Mouse (Mus musculus): ENCODE results near the gene Urad. TPM values are rescaled to one million over a fixed set of nuclear protein-coding genes. Genes with fewer than 3 reads are reported as not detected.

Gene Urad
- polyA plus RNA-seq (2016; fragmentation: Nextera tagmentation; extraction: Ambion mirVana): not detected in 2 replicates

GRCm38 (mm10) chr5:147322183-147322582 lies at the start of gene Urad:
Urad (minus strand) TSS chr5:147322440.
- WGBS: 77% methylated on average over 8 of the region's 8 CpGs
- H3K36me3 ChIP-seq: no peaks in the 10 kb centered on the region
- no peak within 1 kb of the TSS for H3K4me3 ChIP-seq
- H3K4me1 ChIP-seq: 0 out of 2 replicates have a peak, but pooled peaks cover 4% of the 10 kb centered on the region
- no peaks in the 10 kb centered on the region for H3K9me3 ChIP-seq (replicated peaks)
- no peak within 1 kb of the TSS for H3K27ac ChIP-seq
- no peak for DNase-seq (ENCODE audit: low spot score)
- peaks cover 65% of the 10 kb centered on the region for H3K27me3 ChIP-seq (ENCODE audit: low read depth, poor library complexity, severe bottlenecking)

GRCm38 (mm10) chr5:147370276-147370675 lies 48.0 kb upstream of the Urad start:
- H3K27ac ChIP-seq: no peak overlapping the region
- no peak for DNase-seq (ENCODE audit: low spot score)
- no peaks in the 10 kb centered on the region for H3K27me3 ChIP-seq (ENCODE audit: low read depth, poor library complexity, severe bottlenecking)
- no peaks in the 10 kb centered on the region for H3K36me3 ChIP-seq
- no peaks in the 10 kb centered on the region for H3K9me3 ChIP-seq (replicated peaks)
- no peaks in the 10 kb centered on the region for H3K4me1 ChIP-seq
- H3K4me3 ChIP-seq: no peak overlapping the region
- 89% methylated on average over 8 of the region's 8 CpGs for WGBS

GRCm38 (mm10) chr5:147368221-147368620 lies 46.0 kb upstream of the Urad start:
- 94% methylated on average over 6 of the region's 6 CpGs for WGBS

GRCm38 (mm10) chr5:147365995-147366765 lies 43.9 kb upstream of the Urad start:
- whole genome bisulfite sequencing: 67% methylated on average over 16 of the region's 16 CpGs
- H3K4me3 ChIP-seq: no peak overlapping the region

More at GRCm38 (mm10) chr5:147368221-147368620, 46.0 kb upstream of the Urad start:
- no peak for DNase-seq (ENCODE audit: low spot score)
- H3K27ac ChIP-seq: no peak overlapping the region
- no peaks in the 10 kb centered on the region for H3K4me1 ChIP-seq
- no peaks in the 10 kb centered on the region for H3K36me3 ChIP-seq
- H3K4me3 ChIP-seq: no peak overlapping the region
- H3K9me3 ChIP-seq (replicated peaks): no peaks in the 10 kb centered on the region
- H3K27me3 ChIP-seq (ENCODE audit: low read depth, poor library complexity, severe bottlenecking): no peaks in the 10 kb centered on the region

GRCm38 (mm10) chr5:147363054-147363453 lies 40.8 kb upstream of the Urad start:
- DNase-seq (ENCODE audit: low spot score): no peak
- H3K27ac ChIP-seq: no peak overlapping the region
- H3K4me3 ChIP-seq: no peak overlapping the region
- no peaks in the 10 kb centered on the region for H3K4me1 ChIP-seq
- no peaks in the 10 kb centered on the region for H3K36me3 ChIP-seq
- no peaks in the 10 kb centered on the region for H3K9me3 ChIP-seq (replicated peaks)
- WGBS: 78% methylated on average over 12 of the region's 12 CpGs
- H3K27me3 ChIP-seq (ENCODE audit: low read depth, poor library complexity, severe bottlenecking): no peaks in the 10 kb centered on the region

More at GRCm38 (mm10) chr5:147365995-147366765, 43.9 kb upstream of the Urad start:
- H3K36me3 ChIP-seq: no peaks in the 10 kb centered on the region
- no peaks in the 10 kb centered on the region for H3K27me3 ChIP-seq (ENCODE audit: low read depth, poor library complexity, severe bottlenecking)
- no peaks in the 10 kb centered on the region for H3K9me3 ChIP-seq (replicated peaks)
- H3K4me1 ChIP-seq: no peaks in the 10 kb centered on the region
- no peak overlapping the region for H3K27ac ChIP-seq
- no peak for DNase-seq (ENCODE audit: low spot score)

GRCm38 (mm10) chr5:147358481-147358880 lies 36.2 kb upstream of the Urad start:
- 89% methylated on average over 11 of the region's 11 CpGs for WGBS
- DNase-seq (ENCODE audit: low spot score): no peak

GRCm38 (mm10) chr5:147357536-147357935 lies 35.3 kb upstream of the Urad start:
- no peaks in the 10 kb centered on the region for H3K27me3 ChIP-seq (ENCODE audit: low read depth, poor library complexity, severe bottlenecking)
- peak; percentile 44 for DNase-seq (ENCODE audit: low spot score)
- H3K36me3 ChIP-seq: no peaks in the 10 kb centered on the region
- no peaks in the 10 kb centered on the region for H3K9me3 ChIP-seq (replicated peaks)
- peaks cover 12% of the 10 kb centered on the region for H3K4me1 ChIP-seq
- no peak overlapping the region for H3K27ac ChIP-seq
- WGBS: 46% methylated on average over 3 of the region's 3 CpGs
- H3K4me3 ChIP-seq: no peak overlapping the region

More at GRCm38 (mm10) chr5:147358481-147358880, 36.2 kb upstream of the Urad start:
- no peak overlapping the region for H3K4me3 ChIP-seq
- H3K36me3 ChIP-seq: no peaks in the 10 kb centered on the region
- no peaks in the 10 kb centered on the region for H3K9me3 ChIP-seq (replicated peaks)
- no peak overlapping the region for H3K27ac ChIP-seq
- peaks cover 12% of the 10 kb centered on the region for H3K4me1 ChIP-seq
- no peaks in the 10 kb centered on the region for H3K27me3 ChIP-seq (ENCODE audit: low read depth, poor library complexity, severe bottlenecking)

- no peaks in the 10 kb centered on the region for H3K9me3 ChIP-seq (replicated peaks)
- no peak for DNase-seq (ENCODE audit: low spot score)
- no peaks in the 10 kb centered on the region for H3K36me3 ChIP-seq
- WGBS: 95% methylated on average over 13 of the region's 13 CpGs
- H3K27me3 ChIP-seq (ENCODE audit: low read depth, poor library complexity, severe bottlenecking): 0 out of 2 replicates have a peak, but pooled peaks cover 2% of the 10 kb centered on the region
- no peak overlapping the region for H3K27ac ChIP-seq
- H3K4me3 ChIP-seq: no peak overlapping the region
- H3K4me1 ChIP-seq: peaks cover 12% of the 10 kb centered on the region
Measured at GRCm38 (mm10) chr5:147356260-147357055, 34.2 kb upstream of the Urad start.

GRCm38 (mm10) chr5:147355788-147356187 lies 33.5 kb upstream of the Urad start:
- H3K27me3 ChIP-seq (ENCODE audit: low read depth, poor library complexity, severe bottlenecking): 0 out of 2 replicates have a peak, but pooled peaks cover 6% of the 10 kb centered on the region
- DNase-seq (ENCODE audit: low spot score): no peak
- 83% methylated on average over 3 of the region's 3 CpGs for WGBS
- H3K4me1 ChIP-seq: peaks cover 12% of the 10 kb centered on the region
- no peak overlapping the region for H3K4me3 ChIP-seq
- no peak overlapping the region for H3K27ac ChIP-seq
- H3K9me3 ChIP-seq (replicated peaks): no peaks in the 10 kb centered on the region
- no peaks in the 10 kb centered on the region for H3K36me3 ChIP-seq

- DNase-seq (ENCODE audit: low spot score): no peak
- WGBS: 82% methylated on average over 8 of the region's 8 CpGs
Measured at GRCm38 (mm10) chr5:147354985-147355384, 32.7 kb upstream of the Urad start.

GRCm38 (mm10) chr5:147354161-147354780 lies 32.0 kb upstream of the Urad start:
- Histone ChIP-seq H3K27me3 (ENCODE audit: low read depth, poor library complexity, severe bottlenecking) (0 out of 2 replicates have a peak, but pooled peaks cover 6% of the 10 kb centered on the region), H3K4me1 (peaks cover 12% of the 10 kb centered on the region), H3K9me3 (replicated peaks) (no peaks in the 10 kb centered on the region), H3K36me3 (no peaks in the 10 kb centered on the region), H3K4me3 (no peak overlapping the region), H3K27ac (no peak overlapping the region)
- DNase-seq (ENCODE audit: low spot score): no peak
- 60% methylated on average over 17 of the region's 17 CpGs for WGBS

More at GRCm38 (mm10) chr5:147354985-147355384, 32.7 kb upstream of the Urad start:
- H3K27me3 ChIP-seq (ENCODE audit: low read depth, poor library complexity, severe bottlenecking): 0 out of 2 replicates have a peak, but pooled peaks cover 6% of the 10 kb centered on the region
- H3K4me1 ChIP-seq: peaks cover 12% of the 10 kb centered on the region
- no peak overlapping the region for H3K4me3 ChIP-seq
- H3K27ac ChIP-seq: no peak overlapping the region
- H3K36me3 ChIP-seq: no peaks in the 10 kb centered on the region
- no peaks in the 10 kb centered on the region for H3K9me3 ChIP-seq (replicated peaks)

- peaks cover 23% of the 10 kb centered on the region for H3K4me1 ChIP-seq
- H3K4me3 ChIP-seq: no peak overlapping the region
- 0 out of 2 replicates have a peak, but pooled peaks cover 6% of the 10 kb centered on the region for H3K27me3 ChIP-seq (ENCODE audit: low read depth, poor library complexity, severe bottlenecking)
- DNase-seq (ENCODE audit: low spot score): no peak
- no peak overlapping the region for H3K27ac ChIP-seq
- no peaks in the 10 kb centered on the region for H3K36me3 ChIP-seq
- 89% methylated on average over 8 of the region's 8 CpGs for WGBS
- no peaks in the 10 kb centered on the region for H3K9me3 ChIP-seq (replicated peaks)
Measured at GRCm38 (mm10) chr5:147351931-147352330, 29.7 kb upstream of the Urad start.

Measured in limb, embryonic 10.5 days (tissue).